Mouse (Mus musculus): ENCODE measurements around the gene D230025D16Rik.

- TF ChIP-seq MAFK (IDR thresholded peaks at IDR 0.05; ENCODE audit: insufficient read depth, low read depth, low read length) (no peak), ZNF384 (IDR thresholded peaks at IDR 0.05; ENCODE audit: low read depth, low read length) (no peak), ZC3H11A (IDR thresholded peaks at IDR 0.05; ENCODE audit: borderline replicate concordance, low read depth, low read length) (no peak), HCFC1 (IDR thresholded peaks at IDR 0.05; ENCODE audit: borderline replicate concordance, insufficient read depth, low read length) (no peak)
Measured at GRCm38 (mm10) chr8:105223850-105224249, 1.1 kb upstream of the D230025D16Rik start.

Measured in ES-E14 (cell line).